Mouse (Mus musculus): ENCODE measurements around the gene Igdcc4.
"Not testable (repeated sequence)": the region's sequence is repeated elsewhere in the genome, so short reads cannot be mapped to it uniquely, and the experiment has no call there.

DNA sequence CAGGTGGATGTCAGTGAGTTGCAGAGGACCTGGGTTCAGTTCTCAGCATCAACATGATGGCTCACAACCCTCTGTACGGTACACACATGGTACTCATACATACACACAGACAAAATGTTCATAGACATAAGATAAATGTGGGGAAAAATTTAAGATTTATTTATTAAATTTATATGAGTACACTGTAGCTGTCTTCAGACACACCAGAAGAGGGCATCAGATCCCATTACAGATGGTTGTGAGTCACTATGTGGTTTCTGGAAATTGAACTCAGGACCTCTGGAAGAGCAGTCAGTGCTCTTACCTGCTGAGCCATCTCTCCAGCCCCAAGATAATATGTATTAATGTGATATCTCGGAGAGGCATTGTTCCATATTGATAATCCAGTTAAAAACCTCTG, 21.1 kb upstream of the Igdcc4 start:
- TF ChIP-seq GATA1 (IDR thresholded peaks at IDR 0.05; ENCODE audit: borderline replicate concordance, low read length); FLI1 (IDR thresholded peaks at IDR 0.05; ENCODE audit: low read length): not testable (repeated sequence)
